Mouse (Mus musculus) C2C12 (cell line): Measurements from ENCODE around the gene Cipc. TPM values are rescaled to one million over a fixed set of nuclear protein-coding genes. Genes with fewer than 3 reads are reported as not detected.

Experiments
- H3K27me3 ChIP-seq: one replicate; pipeline ENCODE4 v1.6.1; 2011; ENCODE audit not compliant: control insufficient read depth, insufficient read depth, insufficient read length
- H3K36me3 ChIP-seq: one replicate; pipeline ENCODE4 v1.6.1; 2011; ENCODE audit not compliant: control insufficient read depth, insufficient read depth
- H3K4me3 ChIP-seq: one replicate; pipeline ENCODE4 v1.5.1; 2011; ENCODE audit warnings: mild to moderate bottlenecking, control low read depth; ENCODE audit not compliant: poor library complexity, insufficient read depth, severe bottlenecking
- H3K79me2 ChIP-seq: one replicate; pipeline ENCODE4 v1.6.1; 2011; ENCODE audit not compliant: control insufficient read depth, insufficient read depth
- H3K79me3 ChIP-seq: one replicate; pipeline ENCODE4 v1.6.1; 2011; ENCODE audit warnings: low read depth, control low read depth
- H3ac ChIP-seq: one replicate; pipeline ENCODE3; 2011; ENCODE audit warnings: low read depth; ENCODE audit not compliant: control insufficient read depth, insufficient read length
- CEBPB ChIP-seq: IDR thresholded peaks from one replicate; pipeline ENCODE4 v1.6.1; 2011; ENCODE audit warnings: low read depth, mild to moderate bottlenecking, control low read depth, moderate library complexity
- CTCF ChIP-seq: IDR thresholded peaks from one replicate; pipeline ENCODE4 v1.5.1; 2011; ENCODE audit not compliant: control insufficient read depth, insufficient read depth, insufficient read length
- FOSL1 ChIP-seq: IDR thresholded peaks from one replicate; pipeline ENCODE4 v1.8.0; 2011; ENCODE audit warnings: mild to moderate bottlenecking, low read length; ENCODE audit not compliant: poor library complexity, insufficient read depth, severe bottlenecking
- MAX ChIP-seq: IDR thresholded peaks from one replicate; pipeline ENCODE4 v1.6.1; 2011; ENCODE audit warnings: mild to moderate bottlenecking, control low read depth
- MYOD1 ChIP-seq: IDR thresholded peaks from one replicate; pipeline ENCODE4 v1.6.1; 2011; ENCODE audit warnings: low read depth; ENCODE audit not compliant: control insufficient read depth, insufficient read length
- MYOG ChIP-seq: IDR thresholded peaks from one replicate; pipeline ENCODE4 v1.6.1; 2011; ENCODE audit not compliant: control insufficient read depth, insufficient read length; ENCODE audit errors: extremely low read depth
- USF1 ChIP-seq: IDR thresholded peaks from one replicate; pipeline ENCODE4 v1.6.1; 2011; ENCODE audit warnings: low read depth, mild to moderate bottlenecking, control low read depth, moderate library complexity
- polyA plus RNA-seq: library from polyadenylated mRNA; unstranded; fragments of >200 nt; fragmentation: generic; extraction: Trizol; gene quantifications from one replicate; pipeline ENCODE4 v1.2.1, GENCODE M21; 2012; ENCODE audit warnings: missing spikeins

Gene Cipc
- polyA plus RNA-seq, 1 experiment, result 12.0 TPM

DNA sequence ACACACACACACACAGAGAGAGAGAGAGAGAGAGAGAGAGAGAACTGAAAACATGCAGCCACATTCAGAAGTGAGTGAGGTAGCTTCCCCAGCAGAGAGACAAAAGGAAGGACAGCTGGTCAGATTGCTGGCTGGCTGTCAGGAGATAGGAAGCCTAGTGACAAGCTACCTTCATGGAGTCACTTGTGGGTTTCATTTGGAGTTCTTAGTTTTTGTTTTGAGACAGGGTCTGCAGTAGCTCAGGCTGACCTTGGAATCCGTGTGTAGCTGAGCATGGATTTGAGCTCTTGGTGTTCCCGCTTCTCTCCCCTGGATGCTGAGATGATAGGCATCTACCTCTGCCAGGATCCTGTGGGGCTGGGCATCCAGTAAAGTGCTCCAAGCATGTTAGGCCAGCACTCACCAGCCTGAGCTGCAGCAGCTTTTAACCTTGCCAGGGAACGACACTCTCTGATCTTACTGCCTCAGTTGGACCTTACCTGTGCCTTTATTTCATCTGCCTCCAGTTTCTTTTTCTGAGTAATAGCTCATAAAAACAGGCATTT is 14.0 kb downstream of the Cipc start:
- Histone ChIP-seq H3K79me3 (no peaks in the 10 kb centered on the region), H3K4me3 (no peak overlapping the region), H3K27me3 (no peaks in the 10 kb centered on the region), H3K79me2 (no peaks in the 10 kb centered on the region), H3K36me3 (peaks cover 80% of the 10 kb centered on the region), H3ac (no peak overlapping the region)
- no peak for TF ChIP-seq CTCF
- no peak for TF ChIP-seq MYOG
- no peak for TF ChIP-seq MAX
- no peak for TF ChIP-seq USF1
- no peak for TF ChIP-seq MYOD1
- TF ChIP-seq CEBPB, result no peak
- no peak for TF ChIP-seq FOSL1

DNA sequence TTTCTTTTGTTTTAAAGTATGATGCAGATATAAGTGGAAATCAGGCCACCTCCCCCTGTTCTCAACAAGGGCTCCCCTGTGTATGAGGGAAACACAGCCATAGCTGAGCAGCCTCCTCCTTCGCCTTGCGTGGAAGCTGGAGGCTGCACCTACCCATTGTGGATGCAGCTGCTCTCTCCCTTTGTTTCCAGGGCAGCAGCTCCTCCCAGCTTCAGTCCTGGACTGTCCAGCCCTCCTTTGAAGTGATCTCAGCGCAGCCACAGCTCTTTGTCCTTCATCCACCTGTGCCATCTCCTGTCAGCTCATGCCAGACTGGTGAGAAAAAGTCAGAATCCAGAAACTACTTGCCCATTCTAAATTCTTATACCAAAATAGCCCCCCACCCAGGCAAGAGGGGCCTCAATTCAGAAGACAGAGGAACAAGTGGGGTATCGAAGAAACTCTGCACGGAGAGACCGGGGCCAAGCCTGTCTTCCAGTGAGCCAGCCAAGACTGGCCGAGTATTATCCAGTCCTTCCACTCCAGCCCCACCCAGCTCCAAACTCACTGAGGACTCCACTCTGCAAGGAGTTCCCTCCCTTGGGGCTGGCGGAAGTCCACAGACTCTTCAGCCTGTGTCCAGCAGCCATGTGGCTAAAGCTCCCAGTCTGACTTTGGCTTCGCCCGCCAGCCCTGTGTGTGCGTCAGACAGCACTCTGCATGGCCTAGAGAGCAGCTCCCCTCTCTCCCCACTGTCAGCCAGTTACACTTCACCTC is 14.9 kb downstream of the Cipc start:
- Histone ChIP-seq H3K4me3 (no peak overlapping the region), H3K36me3 (peaks cover 73% of the 10 kb centered on the region), H3K79me3 (no peaks in the 10 kb centered on the region), H3K79me2 (no peaks in the 10 kb centered on the region), H3ac (no peak overlapping the region), H3K27me3 (no peaks in the 10 kb centered on the region)
- no peak for TF ChIP-seq MAX
- no peak for TF ChIP-seq USF1
- no peak for TF ChIP-seq CTCF
- TF ChIP-seq FOSL1, result no peak
- no peak for TF ChIP-seq MYOD1
- TF ChIP-seq MYOG, result no peak
- TF ChIP-seq CEBPB, result no peak

DNA sequence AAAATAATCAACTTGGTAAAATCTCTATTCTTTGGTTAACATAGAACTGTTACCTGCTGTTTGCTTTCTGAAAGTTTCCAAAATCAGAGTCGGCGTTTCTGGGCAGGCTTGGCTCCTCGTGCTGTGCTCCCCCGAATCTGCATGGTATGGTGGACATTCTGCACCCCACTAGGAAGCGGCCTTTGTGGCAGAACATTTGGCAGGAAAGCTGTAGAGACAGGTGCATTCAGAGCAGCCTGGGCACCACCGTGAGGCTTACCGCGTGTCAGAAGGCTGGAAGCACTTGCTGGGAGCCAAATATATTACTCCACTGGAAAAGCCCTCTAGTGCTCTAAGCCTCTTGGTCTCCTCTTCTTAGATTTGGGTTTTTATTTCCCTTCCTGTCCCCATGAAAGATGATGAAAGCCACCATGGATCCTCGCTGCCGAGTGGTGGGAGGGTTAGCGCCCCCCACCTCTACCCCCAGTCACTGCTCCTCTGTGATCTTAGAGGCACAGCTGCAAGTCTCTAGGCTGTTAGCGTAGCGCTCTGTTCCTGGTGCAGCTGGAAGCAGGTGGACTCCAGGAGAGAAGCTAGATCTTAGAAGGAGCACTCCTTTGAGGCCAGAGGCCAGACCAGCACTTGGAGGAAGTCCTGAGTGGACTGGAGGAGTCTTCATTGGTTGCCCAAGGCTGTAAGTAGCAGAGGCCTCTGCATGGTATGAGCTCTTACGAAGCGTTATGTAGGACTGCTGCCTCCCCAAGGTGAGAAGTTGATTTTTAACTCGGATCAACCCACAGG is 17.6 kb downstream of the Cipc start:
- H3K79me2 ChIP-seq, result no peaks in the 10 kb centered on the region
- H3K4me3 ChIP-seq, result no peak overlapping the region
- H3K36me3 ChIP-seq, result peaks cover 54% of the 10 kb centered on the region
- no peak overlapping the region for H3ac ChIP-seq
- TF ChIP-seq USF1 (no peak), CTCF (no peak), MAX (no peak), MYOG (no peak), MYOD1 (no peak), CEBPB (no peak), FOSL1 (no peak)
- H3K79me3 ChIP-seq, result no peaks in the 10 kb centered on the region
- H3K27me3 ChIP-seq, result no peaks in the 10 kb centered on the region

DNA sequence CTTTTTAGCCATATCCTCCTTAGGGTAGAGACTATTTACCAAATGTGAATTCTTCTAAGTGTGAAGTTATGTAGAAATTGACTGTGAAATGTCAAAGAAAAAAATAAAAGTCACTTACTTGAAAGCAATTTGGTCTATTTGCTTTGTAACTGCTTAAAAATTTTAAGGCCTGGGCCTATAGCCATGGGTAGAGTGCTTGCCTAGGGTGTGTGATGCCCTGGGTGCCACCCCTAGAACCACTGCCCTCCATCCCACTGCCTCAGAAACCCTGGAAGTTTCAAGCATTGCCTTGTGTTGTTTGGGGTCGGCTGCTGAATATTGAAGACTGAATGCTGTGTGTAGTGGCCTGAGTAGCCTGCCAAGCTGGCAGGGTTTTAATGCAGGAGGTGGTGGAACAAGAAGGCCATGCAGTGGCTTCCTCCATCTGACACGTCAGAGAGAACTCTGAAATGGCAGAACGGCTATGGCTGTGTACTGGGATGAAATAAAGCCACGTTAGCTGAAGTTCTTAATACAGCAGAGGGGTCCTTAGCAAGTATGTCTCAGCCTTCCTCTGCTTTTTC is 18.5 kb downstream of the Cipc start:
- no peak overlapping the region for H3K4me3 ChIP-seq
- no peaks in the 10 kb centered on the region for H3K79me3 ChIP-seq
- no peak overlapping the region for H3ac ChIP-seq
- no peak for TF ChIP-seq USF1
- no peak for TF ChIP-seq CEBPB
- TF ChIP-seq MYOD1, result no peak
- no peak for TF ChIP-seq MAX
- no peak for TF ChIP-seq MYOG
- TF ChIP-seq CTCF, result no peak
- TF ChIP-seq FOSL1, result no peak
- peaks cover 45% of the 10 kb centered on the region for H3K36me3 ChIP-seq
- H3K79me2 ChIP-seq, result no peaks in the 10 kb centered on the region
- H3K27me3 ChIP-seq, result no peaks in the 10 kb centered on the region

DNA sequence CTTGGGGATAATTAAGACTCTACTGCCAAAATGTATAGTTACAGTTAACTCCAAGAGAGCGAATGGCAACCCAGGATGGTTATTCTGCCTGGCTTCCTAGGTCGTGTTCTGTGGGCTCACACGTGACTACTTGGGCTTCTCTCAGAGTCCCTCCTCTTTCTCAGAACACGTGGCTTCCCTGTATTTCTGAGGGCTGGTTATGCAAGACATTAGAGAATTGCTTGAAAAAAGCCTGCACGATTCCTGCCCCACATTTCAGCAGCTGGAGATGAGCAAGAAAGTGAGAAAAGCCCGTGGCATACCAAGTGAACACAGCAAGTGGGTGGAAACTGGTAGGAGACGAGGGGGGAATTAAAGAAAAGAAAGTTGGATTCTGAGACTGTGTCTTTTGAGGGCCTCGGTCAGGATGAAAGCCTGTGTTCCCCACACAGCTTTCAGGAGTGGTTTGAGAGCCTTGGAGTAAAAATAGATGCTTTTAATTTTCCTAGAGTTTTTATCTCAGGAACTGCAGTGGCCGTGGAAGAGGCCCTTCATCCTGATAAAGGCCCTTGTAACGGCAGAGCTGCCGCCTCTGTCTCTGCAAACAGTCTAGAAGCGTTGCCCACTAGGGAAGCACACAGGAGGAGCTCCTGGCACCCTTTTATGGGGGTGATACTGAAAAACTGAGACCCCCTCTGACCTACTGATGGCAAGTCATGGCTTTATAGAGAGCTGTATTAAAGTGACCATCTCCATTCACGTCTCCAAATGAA is 21.8 kb downstream of the Cipc start:
- Histone ChIP-seq H3K79me3 (no peaks in the 10 kb centered on the region), H3ac (no peak overlapping the region), H3K27me3 (no peaks in the 10 kb centered on the region), H3K4me3 (no peak overlapping the region), H3K36me3 (peaks cover 15% of the 10 kb centered on the region), H3K79me2 (no peaks in the 10 kb centered on the region)
- TF ChIP-seq FOSL1, result no peak
- TF ChIP-seq CEBPB, result no peak
- no peak for TF ChIP-seq MAX
- TF ChIP-seq CTCF, result no peak
- no peak for TF ChIP-seq MYOD1
- TF ChIP-seq USF1, result no peak
- no peak for TF ChIP-seq MYOG
